Mouse (Mus musculus) heart, adult 2 months (tissue): Measurements from ENCODE around the gene Gm28729. TPM values are rescaled to one million over a fixed set of nuclear protein-coding genes. Genes with fewer than 3 reads are reported as not detected.

Experiments
- DNase-seq, 2 experiments: peaks; one replicate each; pipeline ENCODE4 v3.0.0; 2021
- H3K27ac ChIP-seq: fragments of 200-600 bp; 2 replicates; pipeline ENCODE4 v1.8.1; 2022
- H3K27me3 ChIP-seq: fragments of 200-500 bp; 2 replicates; pipeline ENCODE4 v1.6.1; 2012; ENCODE audit warnings: mild to moderate bottlenecking, low read length, inconsistent platforms, mixed read lengths; ENCODE audit not compliant: control insufficient read depth, insufficient read depth
- H3K36me3 ChIP-seq: fragments of 200-500 bp; 2 replicates; pipeline ENCODE4 v1.6.1; 2012; ENCODE audit warnings: low read length, inconsistent platforms; ENCODE audit not compliant: control insufficient read depth, insufficient read depth
- H3K4me1 ChIP-seq: fragments of 200-500 bp; 2 replicates; pipeline ENCODE4 v1.6.1; 2011; ENCODE audit warnings: low read length; ENCODE audit not compliant: control insufficient read depth, insufficient read depth
- H3K4me3 ChIP-seq: fragments of 200-600 bp; 2 replicates; pipeline ENCODE4 v1.8.1; 2022
- H3K79me2 ChIP-seq: fragments of 200-500 bp; replicated peaks from 2 replicates; pipeline ENCODE4 v1.6.1; 2012; ENCODE audit warnings: mild to moderate bottlenecking, inconsistent platforms, low read length, moderate library complexity, mixed read lengths; ENCODE audit not compliant: control insufficient read depth, insufficient read depth
- H3K9ac ChIP-seq: fragments of 200-500 bp; 2 replicates; pipeline ENCODE4 v1.6.1; 2012; ENCODE audit warnings: low read depth, mild to moderate bottlenecking, control low read depth, inconsistent platforms, low read length, mixed read lengths
- CTCF ChIP-seq: fragments of 200-600 bp; IDR thresholded peaks from 2 replicates; pipeline ENCODE4 v1.8.1; 2022; ENCODE audit warnings: antibody characterized with exemption, mild to moderate bottlenecking, moderate library complexity
- EP300 ChIP-seq: fragments of 200-500 bp; IDR thresholded peaks from 2 replicates; pipeline ENCODE4 v1.6.1; 2011; ENCODE audit warnings: low read depth, low read length, control low read depth; ENCODE audit not compliant: insufficient read depth
- POLR2A ChIP-seq: fragments of 200-500 bp; IDR thresholded peaks from 2 replicates; pipeline ENCODE4 v1.6.1; 2011; ENCODE audit warnings: mild to moderate bottlenecking, low read depth, low read length, control low read depth; ENCODE audit not compliant: insufficient read depth
- WGBS: fragments of 180-500 bp; shearing (Covaris S2); methylation state at CpG from one replicate; pipeline ENCODE4 v1.1.7; 2018; 5-methylcytosine and 5-hydroxymethylcytosine counted together
- intact Hi-C: fragments of 180-260 bp; cut with DNase I; formaldehyde crosslinking; loops from one replicate; pipeline ENCODE4 v1.15.1; 2025
- long read RNA-seq: library from polyadenylated mRNA; stranded (forward); transcript quantifications from one replicate; pipeline ENCODE4 v2.0.0, GENCODE M21; 2021
- polyA plus RNA-seq: library from polyadenylated mRNA; depleted of rRNA; stranded (reverse); fragments of >200 nt; gene quantifications from 2 replicates; pipeline ENCODE4 v1.2.3, GENCODE M21; 2012; rRNA removed
- total RNA-seq, 2 experiments: library from RNA; stranded (reverse); gene quantifications; 2 replicates each; pipeline ENCODE4 v1.2.3; 2021

Gene Gm28729
- total RNA-seq (not detected), polyA plus RNA-seq (not detected in 2 replicates)
- long read RNA-seq, result 0 reads

- no peak within 1 kb of the TSS for H3K27ac ChIP-seq
- intact Hi-C loops, result no loop called here
- no peak within 1 kb of the TSS for H3K9ac ChIP-seq
- H3K4me1 ChIP-seq, result no peaks in the 10 kb centered on the region
- 50% methylated on average over 12 of the region's 12 CpGs for WGBS
- no peak for DNase-seq
- no peak for TF ChIP-seq CTCF
- no peak for TF ChIP-seq POLR2A
- TF ChIP-seq EP300, result no peak
- no peak within 1 kb of the TSS for H3K4me3 ChIP-seq
- H3K79me2 ChIP-seq, result no peaks in the 10 kb centered on the region
- H3K27me3 ChIP-seq, result no peaks in the 10 kb centered on the region
- no peaks in the 10 kb centered on the region for H3K36me3 ChIP-seq
Measured at GRCm38 (mm10) chr9:96524972-96525506, at the start of gene Gm28729. Gene Gm28729 (minus strand): TSS chr9:96525264.

- no peaks in the 10 kb centered on the region; the same call in 1 of the 2 replicates for H3K4me1 ChIP-seq
- no peaks in the 10 kb centered on the region for H3K79me2 ChIP-seq
- no peak overlapping the region for H3K9ac ChIP-seq
- TF ChIP-seq CTCF (peak; percentile 100), EP300 (no peak), POLR2A (no peak)
- no peak overlapping the region for H3K27ac ChIP-seq
- intact Hi-C loops, result loop anchor here (1.0 to 2.0 kb wide), 3 partner anchors 80 to 245 kb away; no protein-coding TSS in a partner anchor
- no peaks in the 10 kb centered on the region; the same call in 1 of the 2 replicates for H3K36me3 ChIP-seq
- DNase-seq, result no peak
- H3K27me3 ChIP-seq, result no peaks in the 10 kb centered on the region
- WGBS, result 2% methylated on average over 1 of the region's 1 CpGs
- no peak overlapping the region for H3K4me3 ChIP-seq
Measured at GRCm38 (mm10) chr9:96573252-96573651, 48.2 kb upstream of the Gm28729 start.

GRCm38 (mm10) chr9:96572754-96573153 lies 47.7 kb upstream of the Gm28729 start:
- no peak for DNase-seq
- Histone ChIP-seq H3K4me1 (no peaks in the 10 kb centered on the region; the same call in 1 of the 2 replicates), H3K27me3 (no peaks in the 10 kb centered on the region), H3K27ac (no peak overlapping the region), H3K36me3 (no peaks in the 10 kb centered on the region; the same call in 1 of the 2 replicates), H3K4me3 (no peak overlapping the region), H3K79me2 (no peaks in the 10 kb centered on the region), H3K9ac (no peak overlapping the region)
- WGBS, result 86% methylated on average over 9 of the region's 9 CpGs
- no peak for TF ChIP-seq CTCF
- intact Hi-C loops, result loop anchor here (1.0 to 2.0 kb wide), 3 partner anchors 80 to 246 kb away; no protein-coding TSS in a partner anchor

GRCm38 (mm10) chr9:96566470-96566996 lies 41.5 kb upstream of the Gm28729 start:
- intact Hi-C loops, result no loop called here
- Histone ChIP-seq H3K4me3 (no peak overlapping the region), H3K36me3 (no peaks in the 10 kb centered on the region), H3K4me1 (no peaks in the 10 kb centered on the region), H3K27ac (no peak overlapping the region), H3K27me3 (no peaks in the 10 kb centered on the region), H3K9ac (no peak overlapping the region), H3K79me2 (no peaks in the 10 kb centered on the region)
- no peak for DNase-seq
- TF ChIP-seq CTCF, result no peak
- no peak for TF ChIP-seq EP300
- no peak for TF ChIP-seq POLR2A
- WGBS, result 81% methylated on average over 8 of the region's 8 CpGs

GRCm38 (mm10) chr9:96563501-96563900 lies 38.4 kb upstream of the Gm28729 start:
- Histone ChIP-seq H3K79me2 (no peaks in the 10 kb centered on the region), H3K4me3 (no peak overlapping the region), H3K27me3 (no peaks in the 10 kb centered on the region), H3K4me1 (no peaks in the 10 kb centered on the region), H3K9ac (no peak overlapping the region), H3K36me3 (no peaks in the 10 kb centered on the region; the same call in 1 of the 2 replicates), H3K27ac (no peak overlapping the region)
- TF ChIP-seq EP300 (no peak), CTCF (peak; percentile 35)
- 97% methylated on average over 4 of the region's 4 CpGs for WGBS
- intact Hi-C loops, result no loop called here
- DNase-seq, result no peak

- Histone ChIP-seq H3K4me3 (no peak overlapping the region), H3K79me2 (no peaks in the 10 kb centered on the region), H3K27me3 (no peaks in the 10 kb centered on the region), H3K4me1 (no peaks in the 10 kb centered on the region), H3K9ac (no peak overlapping the region), H3K27ac (no peak overlapping the region), H3K36me3 (no peaks in the 10 kb centered on the region; the same call in 1 of the 2 replicates)
- no peak for DNase-seq
- intact Hi-C loops, result no loop called here
- TF ChIP-seq CTCF, result no peak
- TF ChIP-seq EP300, result no peak
- TF ChIP-seq POLR2A, result no peak
- WGBS, result 72% methylated on average over 6 of the region's 6 CpGs
Measured at GRCm38 (mm10) chr9:96559148-96559547, 34.1 kb upstream of the Gm28729 start.
